Mouse (Mus musculus): ENCODE measurements around the gene Zfp729a. TPM values are rescaled to one million over a fixed set of nuclear protein-coding genes. Genes with fewer than 3 reads are reported as not detected.

Zfp729a gene
- total and polyA plus RNA-seq, 2 experiments from 2014 or later = 1.8 to 5.6 TPM

GRCm38 (mm10) chr13:67652496-67652895 lies 14.9 kb upstream of the Zfp729a start:
- DNase-seq (ENCODE audit: low spot score) (no peak), ATAC-seq (ENCODE audit: low FRiP score) (no peak)
- Histone ChIP-seq H3K27ac (ENCODE audit: low read depth, low read length) (no peak overlapping the region), H3K4me3 (ENCODE audit: low read depth, low read length) (no peak overlapping the region), H3K27me3 (ENCODE audit: insufficient read depth, low read length) (no peaks in the 10 kb centered on the region), H3K9ac (replicated peaks; ENCODE audit: low read length, poor library complexity, severe bottlenecking) (no peak overlapping the region), H3K4me1 (ENCODE audit: insufficient read depth, low read length) (no peaks in the 10 kb centered on the region), H3K36me3 (ENCODE audit: insufficient read depth, low read length) (no peaks in the 10 kb centered on the region), H3K9me3 (ENCODE audit: low read length) (no peaks in the 10 kb centered on the region), H3K4me2 (ENCODE audit: low read depth, low read length, poor library complexity, severe bottlenecking) (no peak overlapping the region)
- 33% methylated on average over 3 of the region's 3 CpGs for WGBS
- no peak for TF ChIP-seq CTCF (IDR thresholded peaks at IDR 0.05)

- no peak for TF ChIP-seq CTCF (IDR thresholded peaks at IDR 0.05)
- H3K4me3 ChIP-seq (ENCODE audit: low read depth, low read length) = peak overlapping the region; percentile 66; the same call in 1 of the 2 replicates
Measured at GRCm38 (mm10) chr13:67610108-67610507, 27.5 kb downstream of the Zfp729a start.

DNA sequence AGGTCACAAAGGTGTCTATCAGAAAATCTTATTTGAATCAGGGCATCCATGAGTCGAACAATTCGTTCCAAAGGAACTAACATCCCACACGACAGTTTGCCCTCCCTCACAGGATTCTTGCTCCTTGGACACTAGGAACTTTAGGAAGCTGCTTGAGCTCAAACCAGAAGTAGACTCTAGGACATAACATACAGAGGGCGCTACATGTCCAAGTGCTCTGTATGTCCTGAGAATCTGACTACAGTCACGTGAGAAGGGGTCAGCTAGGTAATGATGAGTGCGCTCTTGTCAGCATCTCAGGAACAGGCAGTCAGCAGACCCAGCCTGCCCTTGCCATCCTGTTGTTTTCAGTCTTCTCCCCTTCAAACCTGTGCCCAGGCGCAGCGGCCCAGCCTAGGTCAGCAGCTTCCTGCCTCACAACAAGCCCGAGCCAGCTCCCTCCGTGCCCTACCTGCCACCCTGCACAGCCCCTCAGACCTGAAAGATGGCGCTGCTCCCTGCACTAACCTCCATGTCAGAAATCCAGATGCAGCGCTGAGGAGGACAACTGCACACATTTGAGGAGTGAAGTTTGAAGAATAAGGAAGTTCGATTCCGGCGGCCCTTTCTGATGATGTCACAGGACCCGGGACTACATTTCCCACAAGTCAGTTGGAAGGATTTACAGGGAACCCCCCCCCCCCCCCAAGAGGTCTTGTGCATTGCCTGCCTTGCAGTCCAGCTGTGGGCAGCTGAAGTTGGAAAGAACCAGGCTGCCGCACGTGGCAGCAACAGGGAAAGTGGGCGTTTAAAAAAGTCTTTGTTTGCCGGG lies 28.3 kb downstream of the Zfp729a start, which contains the start of gene Zfp729b:
Gene Zfp729b (minus strand): TSS at position 642 of the 811 bp plus-strand sequence.
- 2% methylated on average over 20 of the region's 20 CpGs for WGBS
- Histone ChIP-seq H3K4me3 (ENCODE audit: low read depth, low read length) (peak within 1 kb of the TSS; percentile 66), H3K4me1 (ENCODE audit: insufficient read depth, low read length) (no peaks in the 10 kb centered on the region), H3K27me3 (ENCODE audit: insufficient read depth, low read length) (no peaks in the 10 kb centered on the region), H3K9me3 (ENCODE audit: low read length) (no peaks in the 10 kb centered on the region), H3K27ac (ENCODE audit: low read depth, low read length) (peak within 1 kb of the TSS; percentile 74), H3K36me3 (ENCODE audit: insufficient read depth, low read length) (no peaks in the 10 kb centered on the region), H3K4me2 (ENCODE audit: low read depth, low read length, poor library complexity, severe bottlenecking) (peak within 1 kb of the TSS; percentile 54), H3K9ac (replicated peaks; ENCODE audit: low read length, poor library complexity, severe bottlenecking) (peak within 1 kb of the TSS; percentile 48)
- DNase-seq (ENCODE audit: low spot score) (peak; percentile 91), ATAC-seq (ENCODE audit: low FRiP score) (peak; percentile 98)
- peak; percentile 68 for TF ChIP-seq CTCF (IDR thresholded peaks at IDR 0.05)

More at GRCm38 (mm10) chr13:67610108-67610507, 27.5 kb downstream of the Zfp729a start:
- no peak overlapping the region for H3K9ac ChIP-seq (replicated peaks; ENCODE audit: low read length, poor library complexity, severe bottlenecking)
- no peaks in the 10 kb centered on the region for H3K27me3 ChIP-seq (ENCODE audit: insufficient read depth, low read length)
- 94% methylated on average over 4 of the region's 4 CpGs for WGBS
- H3K9me3 ChIP-seq (ENCODE audit: low read length) = no peaks in the 10 kb centered on the region
- H3K4me2 ChIP-seq (ENCODE audit: low read depth, low read length, poor library complexity, severe bottlenecking) = no peak overlapping the region
- H3K36me3 ChIP-seq (ENCODE audit: insufficient read depth, low read length) = no peaks in the 10 kb centered on the region
- DNase-seq (ENCODE audit: low spot score) (no peak), ATAC-seq (ENCODE audit: low FRiP score) (no peak)
- no peak overlapping the region for H3K27ac ChIP-seq (ENCODE audit: low read depth, low read length)
- no peaks in the 10 kb centered on the region for H3K4me1 ChIP-seq (ENCODE audit: insufficient read depth, low read length)

- no peak for ATAC-seq (ENCODE audit: low FRiP score)
- H3K36me3 ChIP-seq (ENCODE audit: insufficient read depth, low read length) = no peaks in the 10 kb centered on the region
- no peak overlapping the region for H3K27ac ChIP-seq (ENCODE audit: low read depth, low read length)
- no peak overlapping the region for H3K4me2 ChIP-seq (ENCODE audit: low read depth, low read length, poor library complexity, severe bottlenecking)
- H3K27me3 ChIP-seq (ENCODE audit: insufficient read depth, low read length) = no peaks in the 10 kb centered on the region
- no peaks in the 10 kb centered on the region for H3K9me3 ChIP-seq (ENCODE audit: low read length)
- DNase-seq (ENCODE audit: low spot score) = no peak
- no peak for TF ChIP-seq CTCF (IDR thresholded peaks at IDR 0.05)
- no peak overlapping the region for H3K4me3 ChIP-seq (ENCODE audit: low read depth, low read length)
- WGBS = 60% methylated on average over 5 of the region's 5 CpGs
- no peaks in the 10 kb centered on the region for H3K4me1 ChIP-seq (ENCODE audit: insufficient read depth, low read length)
- H3K9ac ChIP-seq (replicated peaks; ENCODE audit: low read length, poor library complexity, severe bottlenecking) = no peak overlapping the region
Measured at GRCm38 (mm10) chr13:67572591-67573189, 64.9 kb downstream of the Zfp729a start.

Other genes starting within 250 kb of the Zfp729a start
- gene Zfp429, start 238.0 kb downstream of the Zfp729a start, total RNA-seq (2014; rRNA removed) = 1.7 and 2.5 TPM in 2 replicates
- 0.89 and 1.1 TPM in 2 replicates for gene Zfp429, start 238.0 kb downstream of the Zfp729a start, polyA plus RNA-seq (2015; fragmentation: Nextera tagmentation; extraction: Ambion mirVana)
- 1.3 and 6.0 TPM in 2 replicates for gene Zfp459, start 216.4 kb downstream of the Zfp729a start, total RNA-seq (2014; rRNA removed)
- gene Zfp459, start 216.4 kb downstream of the Zfp729a start, polyA plus RNA-seq (2015; fragmentation: Nextera tagmentation; extraction: Ambion mirVana) = 1.2 and 1.3 TPM in 2 replicates
- 4.7 and 6.4 TPM in 2 replicates for gene Zfp874a, start 186.2 kb downstream of the Zfp729a start, total RNA-seq (2014; rRNA removed)
- gene Zfp874a, start 186.2 kb downstream of the Zfp729a start, polyA plus RNA-seq (2015; fragmentation: Nextera tagmentation; extraction: Ambion mirVana) = 3.9 and 4.4 TPM in 2 replicates
- gene Zfp874b, start 153.5 kb downstream of the Zfp729a start, total RNA-seq (2014; rRNA removed) = 6.3 and 12.0 TPM in 2 replicates
- 2.3 and 2.5 TPM in 2 replicates for gene Zfp874b, start 153.5 kb downstream of the Zfp729a start, polyA plus RNA-seq (2015; fragmentation: Nextera tagmentation; extraction: Ambion mirVana)
- 3.8 and 6.5 TPM in 2 replicates for gene Zfp58, start 137.2 kb downstream of the Zfp729a start, total RNA-seq (2014; rRNA removed)
- 4.1 and 4.4 TPM in 2 replicates for gene Zfp58, start 137.2 kb downstream of the Zfp729a start, polyA plus RNA-seq (2015; fragmentation: Nextera tagmentation; extraction: Ambion mirVana)
- gene Gm26965, start 111.6 kb downstream of the Zfp729a start, total RNA-seq (2014; rRNA removed) = 0.27 TPM in 1 of 2 replicates, not detected in the other
- 0.20 TPM in 1 of 2 replicates, not detected in the other for gene Gm26965, start 111.6 kb downstream of the Zfp729a start, polyA plus RNA-seq (2015; fragmentation: Nextera tagmentation; extraction: Ambion mirVana)
- gene Zfp87, start 111.6 kb downstream of the Zfp729a start, total RNA-seq (2014; rRNA removed) = 35.8 and 36.8 TPM in 2 replicates
- 26.2 and 31.9 TPM in 2 replicates for gene Zfp87, start 111.6 kb downstream of the Zfp729a start, polyA plus RNA-seq (2015; fragmentation: Nextera tagmentation; extraction: Ambion mirVana)
- gene Zfp748, start 84.0 kb downstream of the Zfp729a start, total RNA-seq (2014; rRNA removed) = 21.7 and 22.5 TPM in 2 replicates
- gene Zfp748, start 84.0 kb downstream of the Zfp729a start, polyA plus RNA-seq (2015; fragmentation: Nextera tagmentation; extraction: Ambion mirVana) = 7.1 and 8.1 TPM in 2 replicates
- gene Zfp729b, start 28.1 kb downstream of the Zfp729a start, total RNA-seq (2014; rRNA removed) = 9.4 and 11.6 TPM in 2 replicates
- gene Zfp729b, start 28.1 kb downstream of the Zfp729a start, polyA plus RNA-seq (2015; fragmentation: Nextera tagmentation; extraction: Ambion mirVana) = 3.4 and 4.1 TPM in 2 replicates
- gene Gm49345, start within 50 bp of the Zfp729a start, total RNA-seq (2014; rRNA removed) = not detected in 2 replicates
- gene Gm49345, start within 50 bp of the Zfp729a start, polyA plus RNA-seq (2015; fragmentation: Nextera tagmentation; extraction: Ambion mirVana) = 1.5 and 1.9 TPM in 2 replicates
- 12.6 and 22.2 TPM in 2 replicates for gene Zfp738, start 49.3 kb upstream of the Zfp729a start, total RNA-seq (2014; rRNA removed)
- 7.9 and 10.5 TPM in 2 replicates for gene Zfp738, start 49.3 kb upstream of the Zfp729a start, polyA plus RNA-seq (2015; fragmentation: Nextera tagmentation; extraction: Ambion mirVana)
- gene Zfp65, start 91.4 kb upstream of the Zfp729a start, total RNA-seq (2014; rRNA removed) = 9.5 and 14.5 TPM in 2 replicates
- gene Zfp65, start 91.4 kb upstream of the Zfp729a start, polyA plus RNA-seq (2015; fragmentation: Nextera tagmentation; extraction: Ambion mirVana) = 4.4 TPM in 2 replicates
- gene Zfp85, start 117.4 kb upstream of the Zfp729a start, total RNA-seq (2014; rRNA removed) = 5.4 and 6.1 TPM in 2 replicates
- 3.6 and 4.0 TPM in 2 replicates for gene Zfp85, start 117.4 kb upstream of the Zfp729a start, polyA plus RNA-seq (2015; fragmentation: Nextera tagmentation; extraction: Ambion mirVana)
- gene Zfp493, start 141.9 kb upstream of the Zfp729a start, total RNA-seq (2014; rRNA removed) = 1.5 and 2.3 TPM in 2 replicates
- gene Zfp493, start 141.9 kb upstream of the Zfp729a start, polyA plus RNA-seq (2015; fragmentation: Nextera tagmentation; extraction: Ambion mirVana) = 1.3 and 2.0 TPM in 2 replicates
- 9.5 TPM in 2 replicates for gene Zfp273, start 175.9 kb upstream of the Zfp729a start, total RNA-seq (2014; rRNA removed)
- gene Zfp273, start 175.9 kb upstream of the Zfp729a start, polyA plus RNA-seq (2015; fragmentation: Nextera tagmentation; extraction: Ambion mirVana) = 8.6 and 8.9 TPM in 2 replicates
- gene Gm10037, start 193.3 kb upstream of the Zfp729a start, total RNA-seq (2014; rRNA removed) = 1.2 and 2.9 TPM in 2 replicates
- gene Gm10037, start 193.3 kb upstream of the Zfp729a start, polyA plus RNA-seq (2015; fragmentation: Nextera tagmentation; extraction: Ambion mirVana) = 5.2 and 5.5 TPM in 2 replicates
- gene BC048507, start 225.5 kb upstream of the Zfp729a start, total RNA-seq (2014; rRNA removed) = not detected in 2 replicates
- not detected in 2 replicates for gene BC048507, start 225.5 kb upstream of the Zfp729a start, polyA plus RNA-seq (2015; fragmentation: Nextera tagmentation; extraction: Ambion mirVana)

All from midbrain, postnatal 0 days (tissue).